Mouse (Mus musculus) megakaryocyte-erythroid progenitor cell, adult 5-6 weeks (primary cell): ENCODE data around the gene Hyls1. TPM values are rescaled to one million over a fixed set of nuclear protein-coding genes. Genes with fewer than 3 reads are reported as not detected.

ENCODE experiments used
- ATAC-seq: replicated peaks from 2 replicates; pipeline ENCODE4 v1.8.0; 2016; ENCODE audit warnings: mild to moderate bottlenecking, inconsistent platforms; ENCODE audit not compliant: severe bottlenecking, poor library complexity, low FRiP score, low TSS enrichment
- total RNA-seq, 2 experiments: library from RNA; stranded (forward) in 1 of 2; stranded (reverse) in 1 of 2; fragments of 200-1000, 215-1000 nt in 1 of 2; fragments of >200 nt in 1 of 2; fragmentation: Nextera tagmentation in 1 of 2; gene quantifications; 2 replicates each; pipeline ENCODE4 v1.2.3; 2014 to 2017

Hyls1 gene
- total RNA-seq, 2 experiments from 2014 or later = 11.0 to 12.1 TPM

GRCm38 (mm10) chr9:35546745-35547144 lies 23.5 kb downstream of the Hyls1 start:
- 0 out of 2 replicates have a peak, but pooled peaks have one; percentile 46 for ATAC-seq

GRCm38 (mm10) chr9:35545704-35546103 lies 24.5 kb downstream of the Hyls1 start:
- no peak for ATAC-seq

- ATAC-seq = no peak
These were observed 25.5 kb downstream of the Hyls1 start for GRCm38 (mm10) chr9:35544666-35545065.

DNA sequence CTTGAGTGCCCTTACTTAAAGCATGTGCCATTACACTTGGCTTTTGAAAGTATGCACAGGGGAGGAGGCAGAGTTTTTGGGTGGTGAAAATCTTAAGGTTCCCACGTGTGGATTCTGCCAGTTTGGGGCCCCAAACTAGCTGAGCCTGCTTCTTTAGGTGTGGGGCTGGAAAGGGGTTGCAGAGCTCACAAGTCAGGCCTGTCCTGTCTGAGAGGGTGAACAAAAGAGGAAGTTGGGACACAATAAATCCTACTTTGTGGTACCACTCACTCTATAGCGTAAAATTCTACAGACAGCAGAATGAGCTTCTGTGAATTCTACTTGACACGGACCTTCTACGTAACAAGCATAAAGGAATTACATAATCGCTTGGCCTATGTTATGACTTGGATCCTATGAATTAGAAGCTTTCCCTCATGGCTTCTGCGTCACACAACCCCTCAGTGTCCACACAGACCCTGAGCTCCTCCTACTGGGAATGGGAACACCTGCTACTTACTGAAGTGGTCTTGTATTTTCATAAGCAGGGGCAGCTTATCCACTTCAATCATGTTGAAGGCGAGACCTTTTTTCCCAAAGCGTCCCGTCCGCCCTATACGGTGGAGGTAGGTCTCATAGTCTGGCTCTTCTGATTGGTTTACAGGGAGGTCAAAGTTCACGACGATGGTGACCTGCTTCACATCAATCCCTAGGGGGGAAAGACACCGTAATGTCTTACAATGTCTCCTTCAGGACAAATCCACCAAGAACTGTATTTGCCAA lies 26.9 kb downstream of the Hyls1 start:
- ATAC-seq = no peak

- no peak for ATAC-seq
These were observed 28.3 kb downstream of the Hyls1 start for GRCm38 (mm10) chr9:35541941-35542340.

GRCm38 (mm10) chr9:35541488-35541887 lies 28.7 kb downstream of the Hyls1 start:
- peak; percentile 83 for ATAC-seq

DNA sequence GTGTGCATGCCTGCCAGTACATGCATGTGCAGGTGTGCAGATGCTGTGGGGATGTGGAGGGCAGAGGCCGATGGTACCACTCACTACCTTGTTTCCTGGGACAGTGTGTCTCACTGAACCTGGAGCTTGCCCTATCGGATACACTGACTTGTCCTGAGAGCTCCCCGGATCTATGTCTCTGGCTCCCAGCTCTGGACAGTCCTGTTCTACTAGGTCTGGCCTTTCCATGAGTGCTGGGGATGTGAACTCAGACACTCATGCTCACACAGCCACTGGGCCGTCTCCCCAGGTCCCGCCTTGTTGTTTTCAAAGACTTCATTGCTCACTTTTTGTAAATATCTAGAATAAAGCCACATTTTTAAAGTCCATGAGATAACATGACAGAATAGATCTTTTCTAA lies 29.2 kb downstream of the Hyls1 start:
- ATAC-seq = no peak

DNA sequence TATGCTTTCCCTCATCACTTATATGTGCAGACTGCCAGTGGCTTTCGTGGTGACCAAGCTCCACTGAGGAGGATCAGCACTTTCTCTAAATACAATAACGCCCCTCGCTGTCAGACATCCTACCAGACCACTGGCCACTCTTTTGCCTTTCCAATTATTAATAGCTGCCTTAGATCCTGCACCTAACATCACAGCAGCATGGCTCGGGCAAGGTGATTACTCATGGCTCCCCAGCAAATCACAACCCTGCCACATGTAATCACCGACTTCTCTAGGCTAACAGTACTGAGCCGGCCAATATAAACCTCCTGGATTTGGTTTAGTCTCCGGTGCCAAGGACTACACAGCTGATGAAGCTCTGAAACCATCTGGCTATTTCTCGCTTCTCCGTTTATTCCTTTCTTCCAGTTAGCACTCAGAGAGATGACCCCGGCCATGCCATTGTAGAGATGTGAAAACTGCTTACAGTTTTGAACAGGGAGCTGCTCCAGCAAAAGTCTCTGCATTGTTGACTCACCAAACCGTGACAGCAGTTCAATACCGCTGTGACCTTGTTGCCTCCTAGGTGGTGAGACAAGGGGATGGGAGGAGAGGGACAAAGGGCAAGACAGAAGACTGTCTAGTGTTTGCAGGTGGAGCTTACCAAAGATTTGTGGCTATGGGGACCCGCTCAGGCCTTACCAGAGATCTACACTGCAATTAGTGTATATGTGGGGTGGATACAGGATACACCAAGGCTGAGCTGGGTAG lies 31.0 kb downstream of the Hyls1 start:
- ATAC-seq = no peak

DNA sequence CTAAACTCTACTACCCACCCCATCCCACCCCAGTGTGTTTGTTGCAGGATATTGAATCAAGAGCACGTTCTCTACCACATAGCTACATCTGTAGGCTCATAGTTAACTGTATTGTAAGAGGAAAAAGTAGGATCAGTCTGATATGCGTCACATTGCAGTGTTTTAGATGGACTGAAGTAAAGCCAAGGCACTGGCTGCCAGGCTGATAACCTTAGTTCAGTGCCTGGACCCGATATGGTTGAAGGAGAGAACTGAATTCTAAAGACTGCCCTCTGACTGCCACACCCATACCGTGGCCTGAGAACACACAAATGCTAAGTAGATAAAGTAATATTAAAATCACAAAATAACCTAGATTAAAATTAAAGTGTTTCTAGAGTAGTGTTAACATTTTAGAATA lies 34.3 kb downstream of the Hyls1 start:
- peak; percentile 68 for ATAC-seq

- peak; percentile 89 for ATAC-seq
These were observed 35.1 kb downstream of the Hyls1 start for GRCm38 (mm10) chr9:35535110-35535509.

DNA sequence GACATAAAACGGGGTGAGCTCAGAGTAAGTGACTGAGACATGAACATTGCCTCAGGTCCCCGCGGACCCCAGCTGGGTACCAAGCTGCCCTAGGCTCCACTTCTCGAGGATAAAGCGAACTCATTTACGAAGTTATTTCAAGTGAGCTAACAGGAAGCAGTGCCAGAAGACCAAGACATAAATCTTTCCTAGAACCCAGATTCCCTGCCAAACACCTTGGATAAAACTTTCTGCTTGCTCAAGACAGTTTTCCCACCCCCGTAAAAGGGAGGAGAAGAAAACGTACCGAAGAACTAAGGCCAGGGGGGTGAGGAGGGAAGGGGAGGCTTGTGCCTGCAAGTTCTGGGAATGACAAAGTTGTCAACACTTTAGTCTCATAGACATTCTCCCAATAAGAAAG lies 36.9 kb downstream of the Hyls1 start:
- ATAC-seq = no peak

- ATAC-seq = no peak
These were observed 40.4 kb downstream of the Hyls1 start for GRCm38 (mm10) chr9:35529796-35530195.

- ATAC-seq = no peak
These were observed 41.1 kb downstream of the Hyls1 start for GRCm38 (mm10) chr9:35529141-35529540.

DNA sequence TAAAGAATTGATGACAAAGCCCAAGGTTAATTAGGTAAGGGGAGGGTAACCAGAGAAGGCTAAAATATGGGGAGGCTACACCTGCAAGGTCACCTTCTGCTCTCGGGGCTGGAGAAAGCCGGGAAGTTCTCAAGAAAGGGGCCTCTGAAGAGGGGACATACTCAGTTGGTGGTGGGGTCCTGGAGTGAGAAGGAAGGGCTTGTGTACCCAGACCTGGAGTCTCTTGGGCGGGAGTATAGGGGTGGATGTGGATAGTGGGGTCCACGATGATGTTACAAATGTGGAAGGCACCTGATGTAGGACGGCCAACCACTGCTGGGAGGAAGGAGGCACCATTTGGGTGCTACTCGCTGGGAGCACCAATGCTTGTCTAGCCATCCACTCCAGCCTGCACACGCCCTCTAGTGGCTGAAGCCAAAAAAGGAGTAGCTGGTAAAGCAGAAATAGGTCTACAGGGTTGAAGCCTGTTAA lies 46.2 kb downstream of the Hyls1 start:
- ATAC-seq = peak; percentile 85

GRCm38 (mm10) chr9:35523541-35523940 lies 46.7 kb downstream of the Hyls1 start:
- ATAC-seq = no peak

DNA sequence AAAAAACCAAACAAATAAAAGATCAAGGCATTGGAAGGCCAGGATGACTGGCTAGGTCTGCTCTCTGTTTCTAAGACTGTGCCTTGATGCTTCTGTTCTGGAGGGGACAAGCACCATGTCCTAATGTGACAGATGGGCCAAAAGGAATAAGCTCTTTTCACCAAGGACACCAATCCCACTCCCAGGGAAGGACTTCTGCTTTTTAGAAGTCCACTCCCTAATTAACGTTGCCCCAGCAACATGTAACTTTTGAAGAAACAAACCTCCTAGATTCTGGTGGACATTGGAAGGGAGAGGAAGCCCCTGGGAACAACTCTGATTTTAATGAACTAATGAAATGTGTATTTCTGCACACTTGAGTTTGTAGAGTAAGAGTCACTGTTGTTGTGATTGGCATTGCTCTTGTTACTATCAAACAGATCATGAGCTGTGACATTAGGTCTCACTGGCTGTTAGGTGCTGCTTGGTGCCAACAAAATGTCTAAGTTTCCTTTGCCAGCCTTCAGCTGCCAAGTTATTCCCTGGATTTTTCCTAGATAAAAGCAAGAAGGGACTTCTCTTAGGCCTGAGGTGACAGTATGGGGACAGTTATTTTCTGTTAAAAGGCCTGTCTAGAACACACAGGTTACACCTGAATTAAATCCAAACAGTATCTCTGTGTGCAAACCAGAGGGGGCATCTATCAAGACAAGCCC lies 47.2 kb downstream of the Hyls1 start:
- no peak for ATAC-seq

GRCm38 (mm10) chr9:35522241-35522640 lies 48.0 kb downstream of the Hyls1 start:
- no peak for ATAC-seq

DNA sequence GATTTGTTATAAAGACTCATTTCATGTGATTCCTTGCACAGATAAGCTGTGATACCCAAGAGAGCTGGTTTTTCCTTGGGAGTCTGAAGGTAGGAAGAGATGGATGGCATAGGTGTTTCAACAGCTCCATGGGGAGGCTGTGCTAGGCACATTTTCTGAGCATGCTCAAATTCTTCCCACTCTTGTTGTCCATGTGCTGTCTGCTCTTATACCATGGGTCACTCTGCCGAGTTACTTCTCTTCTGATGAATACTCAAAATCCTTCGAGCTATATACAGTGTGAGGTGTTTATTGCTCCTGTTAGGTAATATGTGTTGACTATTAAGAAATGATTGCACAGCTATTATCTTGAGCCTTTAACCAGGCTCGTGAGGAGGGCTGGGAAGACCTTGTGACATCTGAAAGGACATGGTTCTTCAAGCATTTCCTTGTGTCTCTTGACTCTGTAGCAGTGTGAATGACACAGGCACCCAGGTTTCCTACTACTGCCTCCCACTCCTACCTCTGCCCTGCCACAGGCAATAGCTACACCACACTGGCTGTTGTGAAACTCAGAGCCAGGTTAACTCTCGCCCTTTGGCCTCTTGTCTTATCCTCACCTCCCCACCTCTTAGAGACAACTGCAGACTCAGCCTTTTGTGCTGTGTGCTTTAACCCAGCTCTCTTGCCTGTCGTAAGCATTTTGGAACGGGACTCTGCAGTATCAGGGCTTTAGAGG lies 49.4 kb downstream of the Hyls1 start:
- ATAC-seq = no peak

GRCm38 (mm10) chr9:35518169-35518568 lies 52.0 kb downstream of the Hyls1 start, which contains the start of gene Gm1113:
TSS of gene Gm1113 (minus strand) at chr9:35518269.
- ATAC-seq = no peak
